Comparison of ENCODE assay signal across 8 mouse cellular contexts in the genomic region with DNA sequence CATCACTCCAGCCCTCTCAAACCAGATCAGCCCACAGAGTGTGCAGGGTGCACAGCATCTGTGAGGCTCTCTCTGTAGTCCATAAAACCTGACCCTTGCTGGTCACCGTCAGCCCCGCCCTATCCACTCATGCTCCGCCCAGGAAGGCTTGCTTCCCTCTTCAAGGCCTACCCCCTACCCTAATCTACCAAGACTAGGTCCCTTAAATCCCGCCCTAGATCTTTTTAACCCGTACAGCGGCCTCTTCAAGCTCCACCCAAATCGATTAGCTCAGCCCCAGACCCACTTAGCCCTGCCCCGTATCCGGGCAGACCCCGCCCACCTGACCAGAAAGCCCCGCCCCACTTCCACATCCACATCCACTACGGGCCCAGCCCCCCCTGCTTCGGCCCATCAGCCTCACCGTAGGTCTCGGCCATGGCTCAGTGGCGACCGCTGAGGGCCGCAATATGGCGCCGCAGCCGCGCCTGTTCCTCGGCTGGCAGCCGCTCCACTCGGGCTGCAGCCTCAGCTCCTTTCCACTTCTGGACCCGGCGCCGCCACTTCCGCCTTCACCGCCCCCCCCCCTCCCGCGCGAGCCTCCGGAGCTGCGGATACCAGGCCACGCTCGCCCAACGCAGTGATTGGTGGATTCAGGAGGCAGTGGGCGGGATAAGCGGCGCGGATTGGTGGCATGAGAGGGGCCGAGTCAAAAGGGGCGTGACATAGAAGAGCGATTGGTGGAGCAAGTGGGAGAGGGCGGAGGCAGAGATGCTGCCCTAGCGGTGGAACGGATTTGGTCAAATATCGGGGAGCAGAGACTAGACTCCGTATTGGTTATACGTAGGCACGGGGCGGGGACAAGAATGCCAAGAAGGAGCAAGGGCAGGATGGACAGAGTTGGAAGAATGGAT. TPM values are rescaled to one million over a fixed set of nuclear protein-coding genes. Genes with fewer than 3 reads are reported as not detected.
DNase-seq lines count a peak whose midpoint lies in the region; ATAC-seq lines count a peak whose summit lies in the region.

A gene (minus strand): TSS at position 573 of the 893 bp plus-strand sequence.

- peak; percentile 100 for DNase-seq in adrenal gland, adult (ENCODE audit: inconsistent age in 2 of 2, low spot score in 1 of 2)
- peak; percentile 99 for DNase-seq in embryo, embryonic 10.5 days (ENCODE audit: low spot score)
- peak; percentile 98 for DNase-seq in gastrocnemius, postnatal 14 days
- peak; percentile 99 to 100 for DNase-seq in left cerebral cortex, postnatal 10 days (ENCODE audit: extremely low spot score in 1 of 2, low spot score in 2 of 2)
- DNase-seq in right cerebral cortex, postnatal 25 days, result peak; percentile 100
- peak; percentile 99 for DNase-seq in urinary bladder, postnatal 4 days (ENCODE audit: low spot score in 2 of 2)

- peak; percentile 94 for ATAC-seq in inflammation-experienced regulatory T-cells, adult 6 months
- ATAC-seq in megakaryocyte-erythroid progenitor cell, adult 5-6 weeks (replicated peaks; ENCODE audit: low FRiP score, low TSS enrichment, poor library complexity, severe bottlenecking), result peak; percentile 96

- intact Hi-C loops in gastrocnemius, postnatal 14 days (cut with DNase I; ENCODE audit: low total_unique reads), result no loop called here
- intact Hi-C loops in left cerebral cortex, postnatal 10 days (cut with DNase I), result no loop called here

RNA-seq across cellular contexts. Expression of the gene that starts here (rescaled TPM):
- 10 to 100 TPM; 19.7 to 20.0 TPM for total RNA-seq in gastrocnemius, postnatal 14 days (2021)
- 100 to 1,000 TPM; 130 to 162 (median 146) TPM for polyA plus RNA-seq in inflammation-experienced regulatory T-cells, adult 6 months (2017; shearing (Covaris generic))
- total RNA-seq in left cerebral cortex, postnatal 10 days (2021), result 10 to 100 TPM; 85.4 to 89.5 TPM
- 16.2 and 30.1 TPM in 2 replicates for total RNA-seq in megakaryocyte-erythroid progenitor cell, adult 5-6 weeks (2014; fragmentation: Nextera tagmentation)
- total RNA-seq in megakaryocyte-erythroid progenitor cell, adult 5-6 weeks (2017), result 3.0 and 7.5 TPM in 2 replicates

Comparison
In these comparisons a context has a peak if more than half of its experiments do, and no peak if none do; other contexts are left out.
1. Peak in every context shown above with its lines: DNase-seq and ATAC-seq.